Mouse (Mus musculus) stomach, postnatal 0 days (tissue): Measurements from ENCODE around the gene Chrdl2.
A peak's percentile ranks its signal among the peaks of the same experiment; 100 is the strongest.

Source experiments
- CTCF ChIP-seq: IDR thresholded peaks from 2 replicates; pipeline ENCODE4 v1.5.1; 2016; ENCODE audit warnings: antibody characterized with exemption, low read depth, mild to moderate bottlenecking, moderate library complexity
- EP300 ChIP-seq: optimal IDR thresholded peaks from 2 replicates; pipeline ENCODE3; 2016; ENCODE audit warnings: antibody characterized with exemption

GRCm38 (mm10) chr7:99981311-99981710 lies 24.7 kb upstream of the Chrdl2 start:
- TF ChIP-seq CTCF = peak; percentile 81
- TF ChIP-seq EP300 = no peak
